Mouse (Mus musculus): ENCODE results near the gene Dnah12. TPM values are rescaled to one million over a fixed set of nuclear protein-coding genes. Genes with fewer than 3 reads are reported as not detected.
A peak's percentile ranks its signal among the peaks of the same experiment; 100 is the strongest.
"Not testable (repeated sequence)": the region's sequence is repeated elsewhere in the genome, so short reads cannot be mapped to it uniquely, and the experiment has no call there.

Gene Dnah12
- polyA plus RNA-seq, 1 experiment from 2014 or later, result 0.15 TPM

GRCm38 (mm10) chr14:26667991-26668370 is 25.1 kb upstream of the Dnah12 start:
- Histone ChIP-seq H3K4me3 (ENCODE audit: low read depth, low read length) (peak overlapping the region; percentile 88), H3K27me3 (ENCODE audit: control insufficient read depth, insufficient read depth, low read length) (no peaks in the 10 kb centered on the region; the same call in 1 of the 2 replicates), H3K9me3 (ENCODE audit: control insufficient read depth, low read length) (no peaks in the 10 kb centered on the region), H3K27ac (ENCODE audit: low read depth, low read length) (no peak overlapping the region), H3K4me1 (ENCODE audit: control insufficient read depth, insufficient read depth, low read length) (peaks cover 23% of the 10 kb centered on the region), H3K9ac (replicated peaks; ENCODE audit: low read depth, low read length) (peak overlapping the region; percentile 87; the same call in 1 of the 2 replicates), H3K36me3 (ENCODE audit: control insufficient read depth, insufficient read depth, low read length) (peaks cover 6% of the 10 kb centered on the region; the same call in 1 of the 2 replicates), H3K4me2 (ENCODE audit: low read depth, low read length) (peak overlapping the region; percentile 96)
- ATAC-seq (ENCODE audit: low read depth), result no peak
- 38% methylated on average over 6 of the region's 6 CpGs for WGBS

GRCm38 (mm10) chr14:26668371-26669291 is 24.4 kb upstream of the Dnah12 start:
- Histone ChIP-seq H3K9me3 (ENCODE audit: control insufficient read depth, low read length) (no peaks in the 10 kb centered on the region), H3K4me2 (ENCODE audit: low read depth, low read length) (peak overlapping the region; percentile 96), H3K27me3 (ENCODE audit: control insufficient read depth, insufficient read depth, low read length) (no peaks in the 10 kb centered on the region; the same call in 1 of the 2 replicates), H3K4me3 (ENCODE audit: low read depth, low read length) (peak overlapping the region; percentile 88), H3K9ac (replicated peaks; ENCODE audit: low read depth, low read length) (peak overlapping the region; percentile 87), H3K27ac (ENCODE audit: low read depth, low read length) (peak overlapping the region; percentile 83), H3K36me3 (ENCODE audit: control insufficient read depth, insufficient read depth, low read length) (peaks cover 6% of the 10 kb centered on the region; the same call in 1 of the 2 replicates), H3K4me1 (ENCODE audit: control insufficient read depth, insufficient read depth, low read length) (peaks cover 23% of the 10 kb centered on the region)
- ATAC-seq (ENCODE audit: low read depth), result peak; percentile 58
- WGBS, result under 1% methylated on average over 73 of the region's 73 CpGs

- WGBS, result under 1% methylated on average over 70 of the region's 70 CpGs
- Histone ChIP-seq H3K27ac (ENCODE audit: low read depth, low read length) (peak within 1 kb of the TSS; percentile 83), H3K4me2 (ENCODE audit: low read depth, low read length) (peak within 1 kb of the TSS; percentile 96), H3K4me1 (ENCODE audit: control insufficient read depth, insufficient read depth, low read length) (peaks cover 23% of the 10 kb centered on the region), H3K27me3 (ENCODE audit: control insufficient read depth, insufficient read depth, low read length) (no peaks in the 10 kb centered on the region; the same call in 1 of the 2 replicates), H3K4me3 (ENCODE audit: low read depth, low read length) (peak within 1 kb of the TSS; percentile 88), H3K9ac (replicated peaks; ENCODE audit: low read depth, low read length) (peak within 1 kb of the TSS; percentile 87), H3K36me3 (ENCODE audit: control insufficient read depth, insufficient read depth, low read length) (peaks cover 4% of the 10 kb centered on the region; the same call in 1 of the 2 replicates), H3K9me3 (ENCODE audit: control insufficient read depth, low read length) (no peaks in the 10 kb centered on the region)
- peak; percentile 94 for ATAC-seq (ENCODE audit: low read depth)
Observed at GRCm38 (mm10) chr14:26669292-26670073, 23.6 kb upstream of the Dnah12 start, which contains the start of gene Pde12. Gene Pde12, minus strand, starts transcription at chr14:26669883.

GRCm38 (mm10) chr14:26670964-26671363 is 22.1 kb upstream of the Dnah12 start:
- no peaks in the 10 kb centered on the region; the same call in 1 of the 2 replicates for H3K27me3 ChIP-seq (ENCODE audit: control insufficient read depth, insufficient read depth, low read length)
- no peak overlapping the region for H3K9ac ChIP-seq (replicated peaks; ENCODE audit: low read depth, low read length)
- H3K36me3 ChIP-seq (ENCODE audit: control insufficient read depth, insufficient read depth, low read length), result no peaks in the 10 kb centered on the region; the same call in 1 of the 2 replicates
- no peak overlapping the region; the same call in 1 of the 2 replicates for H3K4me3 ChIP-seq (ENCODE audit: low read depth, low read length)
- no peak overlapping the region for H3K27ac ChIP-seq (ENCODE audit: low read depth, low read length)
- ATAC-seq (ENCODE audit: low read depth), result no peak
- H3K4me2 ChIP-seq (ENCODE audit: low read depth, low read length), result peak overlapping the region; percentile 61; the same call in 1 of the 2 replicates
- H3K4me1 ChIP-seq (ENCODE audit: control insufficient read depth, insufficient read depth, low read length), result peaks cover 23% of the 10 kb centered on the region
- no peaks in the 10 kb centered on the region for H3K9me3 ChIP-seq (ENCODE audit: control insufficient read depth, low read length)

- not testable (repeated sequence) for H3K4me3 ChIP-seq (ENCODE audit: low read depth, low read length); H3K4me2 ChIP-seq (ENCODE audit: low read depth, low read length); H3K9ac ChIP-seq (replicated peaks; ENCODE audit: low read depth, low read length); ATAC-seq (ENCODE audit: low read depth); H3K9me3 ChIP-seq (ENCODE audit: control insufficient read depth, low read length); H3K27me3 ChIP-seq (ENCODE audit: control insufficient read depth, insufficient read depth, low read length); H3K36me3 ChIP-seq (ENCODE audit: control insufficient read depth, insufficient read depth, low read length); H3K27ac ChIP-seq (ENCODE audit: low read depth, low read length)
- WGBS, result 69% methylated on average over 17 of the region's 17 CpGs
- H3K4me1 ChIP-seq (ENCODE audit: control insufficient read depth, insufficient read depth, low read length), result peaks cover 14% of the 10 kb centered on the region
Observed at GRCm38 (mm10) chr14:26671870-26672615, 21.0 kb upstream of the Dnah12 start.

GRCm38 (mm10) chr14:26674476-26675169 is 18.5 kb upstream of the Dnah12 start:
- 91% methylated on average over 2 of the region's 2 CpGs for WGBS
- not testable (repeated sequence) for H3K27ac ChIP-seq (ENCODE audit: low read depth, low read length); H3K4me2 ChIP-seq (ENCODE audit: low read depth, low read length); H3K9me3 ChIP-seq (ENCODE audit: control insufficient read depth, low read length); H3K27me3 ChIP-seq (ENCODE audit: control insufficient read depth, insufficient read depth, low read length); H3K9ac ChIP-seq (replicated peaks; ENCODE audit: low read depth, low read length); H3K4me3 ChIP-seq (ENCODE audit: low read depth, low read length); H3K36me3 ChIP-seq (ENCODE audit: control insufficient read depth, insufficient read depth, low read length); ATAC-seq (ENCODE audit: low read depth); H3K4me1 ChIP-seq (ENCODE audit: control insufficient read depth, insufficient read depth, low read length)

- Histone ChIP-seq H3K27me3 (ENCODE audit: control insufficient read depth, insufficient read depth, low read length) (no peaks in the 10 kb centered on the region), H3K4me3 (ENCODE audit: low read depth, low read length) (no peak overlapping the region), H3K9me3 (ENCODE audit: control insufficient read depth, low read length) (no peaks in the 10 kb centered on the region), H3K36me3 (ENCODE audit: control insufficient read depth, insufficient read depth, low read length) (no peaks in the 10 kb centered on the region), H3K27ac (ENCODE audit: low read depth, low read length) (no peak overlapping the region), H3K4me1 (ENCODE audit: control insufficient read depth, insufficient read depth, low read length) (0 out of 2 replicates have a peak, but pooled peaks cover 4% of the 10 kb centered on the region), H3K4me2 (ENCODE audit: low read depth, low read length) (no peak overlapping the region), H3K9ac (replicated peaks; ENCODE audit: low read depth, low read length) (no peak overlapping the region)
- WGBS, result 18% methylated on average over 12 of the region's 12 CpGs
- ATAC-seq (ENCODE audit: low read depth), result no peak
Observed at GRCm38 (mm10) chr14:26675371-26675770, 17.7 kb upstream of the Dnah12 start.

GRCm38 (mm10) chr14:26675791-26676190 is 17.3 kb upstream of the Dnah12 start:
- H3K36me3 ChIP-seq (ENCODE audit: control insufficient read depth, insufficient read depth, low read length), result no peaks in the 10 kb centered on the region
- WGBS, result 78% methylated on average over 5 of the region's 5 CpGs
- H3K27ac ChIP-seq (ENCODE audit: low read depth, low read length), result no peak overlapping the region
- no peak overlapping the region for H3K4me2 ChIP-seq (ENCODE audit: low read depth, low read length)
- no peak overlapping the region for H3K9ac ChIP-seq (replicated peaks; ENCODE audit: low read depth, low read length)
- no peak for ATAC-seq (ENCODE audit: low read depth)
- no peaks in the 10 kb centered on the region for H3K9me3 ChIP-seq (ENCODE audit: control insufficient read depth, low read length)
- H3K4me1 ChIP-seq (ENCODE audit: control insufficient read depth, insufficient read depth, low read length), result 0 out of 2 replicates have a peak, but pooled peaks cover under 1% of the 10 kb centered on the region
- no peaks in the 10 kb centered on the region for H3K27me3 ChIP-seq (ENCODE audit: control insufficient read depth, insufficient read depth, low read length)
- H3K4me3 ChIP-seq (ENCODE audit: low read depth, low read length), result no peak overlapping the region

Measured in neural tube, embryonic 14.5 days (tissue).